Comparison of ENCODE assay signal across 8 mouse cellular contexts in the genomic region with DNA sequence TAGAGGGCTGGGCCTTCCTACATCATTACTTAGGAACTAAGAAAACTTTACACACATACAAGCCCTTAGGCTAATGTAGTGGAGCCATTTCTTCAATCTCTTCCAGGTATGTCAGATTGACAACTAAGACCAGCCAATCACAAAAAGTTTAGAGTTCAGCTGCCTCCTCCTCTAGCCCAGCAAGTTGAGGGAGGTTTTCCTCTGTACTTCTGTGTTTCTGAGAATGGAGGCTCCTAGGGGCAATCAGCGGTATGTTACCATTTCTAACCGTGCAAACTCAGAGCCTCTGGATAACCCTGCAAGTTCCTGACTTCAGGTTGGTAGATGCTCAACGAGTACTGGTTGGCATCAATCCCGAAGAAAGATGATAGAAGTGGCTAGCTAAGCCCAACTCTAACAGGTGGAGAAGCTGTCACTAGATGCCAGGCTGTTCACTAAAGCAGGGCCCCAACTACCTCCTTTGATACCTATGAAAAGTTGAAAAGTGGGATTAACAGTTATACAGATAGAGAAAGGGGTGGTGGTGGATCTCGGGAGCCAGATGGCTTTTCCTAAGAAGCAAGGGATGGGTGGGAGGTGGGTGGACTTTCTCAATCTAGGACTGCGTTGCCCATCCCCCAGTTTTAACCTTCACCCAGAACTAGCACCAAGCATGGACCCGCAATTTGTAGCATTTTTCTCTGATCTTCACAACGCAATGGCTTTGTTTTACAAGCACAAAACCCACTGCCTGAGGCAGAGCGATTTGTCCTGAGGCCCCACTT. TPM values are rescaled to one million over a fixed set of nuclear protein-coding genes. Genes with fewer than 3 reads are reported as not detected.
DNase-seq lines count a peak whose midpoint lies in the region; ATAC-seq and TF ChIP-seq lines count a peak whose summit lies in the region.

No protein-coding gene starts in this region.

- peak overlapping the region; percentile 38 for H3ac ChIP-seq in C2C12 (ENCODE audit: control insufficient read depth, insufficient read length, low read depth)

- H3K79me3 ChIP-seq in C2C12 (ENCODE audit: low read depth) = peaks cover 38% of the 10 kb centered on the region

- peaks cover 16% of the 10 kb centered on the region for H3K36me3 ChIP-seq in C2C12 (ENCODE audit: control insufficient read depth, insufficient read depth)
- H3K36me3 ChIP-seq in embryonic facial prominence, embryonic 10.5 days (replicated peaks) = peaks cover 27% of the 10 kb centered on the region
- H3K36me3 ChIP-seq in intestine, postnatal 0 days (ENCODE audit: control insufficient read depth, insufficient read depth) = no peaks in the 10 kb centered on the region

- H3K9ac ChIP-seq in intestine, postnatal 0 days (ENCODE audit: low read depth, low read length) = peak overlapping the region; percentile 65

- peaks cover 33% of the 10 kb centered on the region for H3K4me1 ChIP-seq in embryonic facial prominence, embryonic 10.5 days
- no peaks in the 10 kb centered on the region for H3K4me1 ChIP-seq in intestine, postnatal 0 days (replicated peaks; ENCODE audit: control insufficient read depth, insufficient read depth, low read length)
- peaks cover 29% of the 10 kb centered on the region for H3K4me1 ChIP-seq in olfactory bulb, adult 2 months (ENCODE audit: control insufficient read depth, insufficient read depth, low read length)

- peak overlapping the region; percentile 96 for H3K4me2 ChIP-seq in intestine, postnatal 0 days (replicated peaks; ENCODE audit: low read depth)

- 35% methylated on average over 9 of the region's 9 CpGs for WGBS in embryonic facial prominence, embryonic 10.5 days
- WGBS in intestine, postnatal 0 days = 36% methylated on average over 9 of the region's 9 CpGs
- whole genome bisulfite sequencing in olfactory bulb, adult 2 months = 18% methylated on average over 9 of the region's 9 CpGs

- 0 out of 2 replicates have a peak, but pooled peaks have one; percentile 1 for ATAC-seq in intestine, postnatal 0 days

- no peaks in the 10 kb centered on the region for H3K27me3 ChIP-seq in C2C12 (ENCODE audit: control insufficient read depth, insufficient read depth, insufficient read length)
- H3K27me3 ChIP-seq in embryonic facial prominence, embryonic 10.5 days (replicated peaks; ENCODE audit: low read depth, poor library complexity, severe bottlenecking) = no peaks in the 10 kb centered on the region
- no peaks in the 10 kb centered on the region for H3K27me3 ChIP-seq in intestine, postnatal 0 days (replicated peaks; ENCODE audit: control insufficient read depth, insufficient read depth, low read length)

- TF ChIP-seq CTCF in C2C12 (IDR thresholded peaks at IDR 0.05; ENCODE audit: control insufficient read depth, insufficient read depth, insufficient read length) = no peak
- no peak for TF ChIP-seq CTCF in intestine, postnatal 0 days (IDR thresholded peaks at IDR 0.05; ENCODE audit: low read depth)
- TF ChIP-seq CTCF in olfactory bulb, adult 2 months (IDR thresholded peaks at IDR 0.05; ENCODE audit: insufficient read depth, low read depth, low read length) = no peak

- no peaks in the 10 kb centered on the region for H3K9me3 ChIP-seq in embryonic facial prominence, embryonic 10.5 days
- H3K9me3 ChIP-seq in intestine, postnatal 0 days (ENCODE audit: control insufficient read depth) = no peaks in the 10 kb centered on the region

- peak; percentile 95 for DNase-seq in heart, adult 11 months
- DNase-seq in heart, adult 9 months (ENCODE audit: low spot score in 2 of 2) = no peak
- DNase-seq in embryonic facial prominence, embryonic 10.5 days (ENCODE audit: low spot score) = no peak
- DNase-seq in kidney, adult 8-10 months = no peak
- DNase-seq in left cerebral cortex, postnatal 14 days (ENCODE audit: low spot score in 2 of 2) = no peak

- intact Hi-C loops in left cerebral cortex, postnatal 14 days (cut with DNase I) = loop anchor here (2.0 to 5.0 kb wide), 2 partner anchors 52 to 72 kb away; no protein-coding TSS in a partner anchor

- peak overlapping the region; percentile 92 for H3K27ac ChIP-seq in embryonic facial prominence, embryonic 10.5 days (replicated peaks)
- H3K27ac ChIP-seq in intestine, postnatal 0 days (ENCODE audit: low read depth, low read length) = peak overlapping the region; percentile 71
- H3K27ac ChIP-seq in olfactory bulb, adult 2 months (ENCODE audit: insufficient read depth, low read depth, low read length) = peak overlapping the region; percentile 74

- no peak for TF ChIP-seq POLR2A in olfactory bulb, adult 2 months (IDR thresholded peaks at IDR 0.05; ENCODE audit: insufficient read depth, low read depth, low read length)

- H3K79me2 ChIP-seq in C2C12 (ENCODE audit: control insufficient read depth, insufficient read depth) = peaks cover 44% of the 10 kb centered on the region

- peak overlapping the region; percentile 89 for H3K4me3 ChIP-seq in C2C12 (ENCODE audit: insufficient read depth, poor library complexity, severe bottlenecking)
- H3K4me3 ChIP-seq in embryonic facial prominence, embryonic 10.5 days = peak overlapping the region; percentile 91
- peak overlapping the region; percentile 74 for H3K4me3 ChIP-seq in intestine, postnatal 0 days (ENCODE audit: low read depth, low read length)
- peak overlapping the region; percentile 65 for H3K4me3 ChIP-seq in olfactory bulb, adult 2 months (ENCODE audit: insufficient read depth, low read depth, low read length)

TF ChIP-seq in C2C12, 6 proteins besides CTCF, POLR2A, EP300 and RAD21:
- no peak for TF ChIP-seq MYOG (IDR thresholded peaks at IDR 0.05; ENCODE audit: control insufficient read depth, extremely low read depth, insufficient read length)
- TF ChIP-seq MAX (IDR thresholded peaks at IDR 0.05) = no peak
- no peak for TF ChIP-seq MYOD1 (IDR thresholded peaks at IDR 0.05; ENCODE audit: control insufficient read depth, insufficient read length, low read depth)
- no peak for TF ChIP-seq USF1 (IDR thresholded peaks at IDR 0.05; ENCODE audit: low read depth)

RNA-seq across cellular contexts. Expression of gene Ergic1, which starts 0.6 kb away (rescaled TPM):
- 114 TPM for polyA plus RNA-seq in C2C12 (2012; fragmentation: generic; extraction: Trizol)
- polyA plus RNA-seq in embryonic facial prominence, embryonic 10.5 days (2016; fragmentation: Nextera tagmentation; extraction: Ambion mirVana) = 107 and 109 TPM in 2 replicates
- polyA plus RNA-seq in intestine, postnatal 0 days (2015; fragmentation: Nextera tagmentation; extraction: Ambion mirVana) = 48.6 TPM in 2 replicates
- not detected in 2 replicates for polyA plus RNA-seq in olfactory bulb, adult 2 months (2012; ENCODE audit: insufficient read depth, insufficient read length, low replicate concordance, missing spikeins)
- 100 to 1,000 TPM; 180 to 195 TPM for total RNA-seq in left cerebral cortex, postnatal 14 days (2021)

RNA-seq across cellular contexts. Expression of gene Dusp1, which starts 1.2 kb away (rescaled TPM):
- 16.4 TPM for polyA plus RNA-seq in C2C12 (2012; fragmentation: generic; extraction: Trizol)
- polyA plus RNA-seq in embryonic facial prominence, embryonic 10.5 days (2016; fragmentation: Nextera tagmentation; extraction: Ambion mirVana) = 22.5 and 23.3 TPM in 2 replicates
- polyA plus RNA-seq in intestine, postnatal 0 days (2015; fragmentation: Nextera tagmentation; extraction: Ambion mirVana) = 18.9 and 19.4 TPM in 2 replicates
- not detected in 2 replicates for polyA plus RNA-seq in olfactory bulb, adult 2 months (2012; ENCODE audit: insufficient read depth, insufficient read length, low replicate concordance, missing spikeins)
- 10 to 100 TPM; 28.4 to 33.2 TPM for total RNA-seq in left cerebral cortex, postnatal 14 days (2021)

Comparison
In these comparisons a context has a peak if more than half of its experiments do, and no peak if none do; other contexts are left out.
1. RNA of gene Dusp1, which starts 1.2 kb away (polyA plus RNA-seq): 22.5 to 23.3 TPM in embryonic facial prominence, embryonic 10.5 days, 18.9 to 19.4 TPM in intestine, postnatal 0 days and 16.4 TPM in C2C12 (single experiment); not detected in olfactory bulb, adult 2 months; every median in the first group is over 10 times any median in the second.
2. Peak in every context shown above with its lines, with median percentiles within 50 percentile points of each other: H3K4me3 ChIP-seq and H3K27ac ChIP-seq.